Comparison of ENCODE assay signal across 7 mouse cellular contexts in genomic region chr10:51553348-51554123, GRCm38 (mm10). TPM values are rescaled to one million over a fixed set of nuclear protein-coding genes. Genes with fewer than 3 reads are reported as not detected.
DNase-seq lines count a peak whose midpoint lies in the region; ATAC-seq and TF ChIP-seq lines count a peak whose summit lies in the region.

No protein-coding gene starts in this region.

- H3K9ac ChIP-seq in limb, embryonic 14.5 days (ENCODE audit: low read depth, low read length, severe bottlenecking), result peak overlapping the region; percentile 62
- peak overlapping the region; percentile 57 for H3K9ac ChIP-seq in midbrain, embryonic 16.5 days (ENCODE audit: low read depth, low read length)

- no peak for TF ChIP-seq POLR2A in limb, embryonic 14.5 days (IDR thresholded peaks at IDR 0.05; ENCODE audit: borderline replicate concordance, extremely low read depth, insufficient read depth, insufficient read length)

- no peaks in the 10 kb centered on the region for H3K36me3 ChIP-seq in limb, embryonic 14.5 days (ENCODE audit: control insufficient read depth, insufficient read depth, low read length)
- H3K36me3 ChIP-seq in midbrain, embryonic 16.5 days (ENCODE audit: control insufficient read depth, insufficient read depth, low read length), result no peaks in the 10 kb centered on the region

- no peaks in the 10 kb centered on the region for H3K4me1 ChIP-seq in limb, embryonic 14.5 days (ENCODE audit: control insufficient read depth, insufficient read depth, low read length)
- 0 out of 2 replicates have a peak, but pooled peaks cover 3% of the 10 kb centered on the region for H3K4me1 ChIP-seq in midbrain, embryonic 16.5 days (ENCODE audit: control insufficient read depth, insufficient read depth, low read length)

- no peaks in the 10 kb centered on the region for H3K9me3 ChIP-seq in limb, embryonic 14.5 days (ENCODE audit: control insufficient read depth, low read length)
- H3K9me3 ChIP-seq in midbrain, embryonic 16.5 days (replicated peaks; ENCODE audit: control insufficient read depth, low read length, poor library complexity, severe bottlenecking), result no peaks in the 10 kb centered on the region

- peak; percentile 77 for DNase-seq in adrenal gland, postnatal 14 days
- peak; percentile 79 for DNase-seq in embryo, embryonic 9.5 days (ENCODE audit: extremely low spot score)
- peak; percentile 41 for DNase-seq in heart, adult 8-10 months (ENCODE audit: low spot score)
- peak; percentile 45 to 82 for DNase-seq in kidney, adult 8-10 months
- peak; percentile 85 for DNase-seq in limb, embryonic 14.5 days (ENCODE audit: low spot score)
- peak; percentile 25 to 46 for DNase-seq in spleen, postnatal 14 days (ENCODE audit: low spot score in 2 of 2)

- H3K4me3 ChIP-seq in limb, embryonic 14.5 days (replicated peaks; ENCODE audit: low read length), result peak overlapping the region; percentile 42
- peak overlapping the region; percentile 44 for H3K4me3 ChIP-seq in midbrain, embryonic 16.5 days (ENCODE audit: low read depth, low read length)

- H3K4me2 ChIP-seq in limb, embryonic 14.5 days (replicated peaks; ENCODE audit: low read depth, low read length, severe bottlenecking), result peak overlapping the region; percentile 87
- peak overlapping the region; percentile 88 for H3K4me2 ChIP-seq in midbrain, embryonic 16.5 days (ENCODE audit: low read length)

- 2% methylated on average over 16 of the region's 16 CpGs for WGBS in limb, embryonic 14.5 days
- WGBS in midbrain, embryonic 16.5 days, result under 1% methylated on average over 16 of the region's 16 CpGs

- H3K27me3 ChIP-seq in limb, embryonic 14.5 days (ENCODE audit: control insufficient read depth, insufficient read depth, low read length), result no peaks in the 10 kb centered on the region
- no peaks in the 10 kb centered on the region for H3K27me3 ChIP-seq in midbrain, embryonic 16.5 days (ENCODE audit: control insufficient read depth, insufficient read depth, low read depth, low read length)

- ATAC-seq in limb, embryonic 14.5 days (ENCODE audit: low FRiP score, low read depth), result peak; percentile 83
- ATAC-seq in midbrain, embryonic 16.5 days, result peak; percentile 98

- H3K27ac ChIP-seq in limb, embryonic 14.5 days (replicated peaks; ENCODE audit: low read depth, low read length), result no peak overlapping the region
- no peak overlapping the region for H3K27ac ChIP-seq in midbrain, embryonic 16.5 days (ENCODE audit: low read length)

RNA-seq across cellular contexts. Expression of gene Fam162b, which starts 36.8 kb away (rescaled TPM):
- total RNA-seq in adrenal gland, postnatal 14 days (2021), result not detected in 2 replicates
- not detected for total RNA-seq in heart, adult 8-10 months (2022)
- polyA plus RNA-seq in limb, embryonic 14.5 days (2012; rRNA removed), result 1.2 and 1.5 TPM in 2 replicates
- 2.1 and 2.3 TPM in 2 replicates for polyA plus RNA-seq in limb, embryonic 14.5 days (2014; fragmentation: Nextera tagmentation; extraction: Ambion mirVana)
- 1.0 and 2.7 TPM in 2 replicates for polyA plus RNA-seq in midbrain, embryonic 16.5 days (2015; fragmentation: Nextera tagmentation; extraction: Ambion mirVana)
